Comparison of ENCODE assay signal across 8 mouse cellular contexts in the genomic region with DNA sequence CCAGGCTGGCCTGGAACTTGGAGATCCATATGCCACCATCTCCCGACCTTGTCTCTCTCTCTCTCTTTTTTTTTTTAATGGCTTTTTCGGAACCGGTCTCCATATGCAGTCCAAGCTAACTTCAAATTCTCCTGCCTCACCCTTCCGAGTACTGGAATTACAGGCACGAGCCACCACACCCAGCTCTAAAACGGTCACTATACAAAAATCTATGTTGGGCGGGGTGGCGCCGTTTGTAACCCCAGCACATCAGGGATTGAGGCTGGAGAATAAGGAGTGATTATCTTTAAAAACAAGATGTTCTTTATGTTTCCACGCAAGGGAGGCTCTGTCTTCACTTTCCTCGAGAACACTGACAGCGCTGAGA. TPM values are rescaled to one million over a fixed set of nuclear protein-coding genes. Genes with fewer than 3 reads are reported as not detected.
DNase-seq lines count a peak whose midpoint lies in the region; ATAC-seq and TF ChIP-seq lines count a peak whose summit lies in the region.

No protein-coding gene starts in this region.

- H3K9ac ChIP-seq in liver, embryonic 13.5 days: peak overlapping the region; percentile 81
- H3K9ac ChIP-seq in stomach, embryonic 16.5 days (ENCODE audit: low read length): peak overlapping the region; percentile 86

- no peak for DNase-seq in cerebellum, adult 2 months
- no peak for DNase-seq in cerebellum, postnatal 14 days
- no peak for DNase-seq in testis, postnatal 10 days (ENCODE audit: low spot score)
- no peak for DNase-seq in liver, embryonic 13.5 days
- DNase-seq in frontal cortex, postnatal 10 days (ENCODE audit: low spot score in 2 of 2): no peak
- no peak for DNase-seq in gastrocnemius, adult 8-10 months (ENCODE audit: low spot score in 2 of 2)

- TF ChIP-seq CTCF in cerebellum, adult 2 months (IDR thresholded peaks at IDR 0.05; ENCODE audit: borderline replicate concordance, insufficient read depth, low read depth, low read length): no peak
- no peak for TF ChIP-seq CTCF in testis, adult 2 months (IDR thresholded peaks at IDR 0.05; ENCODE audit: control insufficient read depth, insufficient read depth, insufficient replicate concordance, low read depth, low read length)

- TF ChIP-seq POLR2A in cerebellum, adult 2 months (IDR thresholded peaks at IDR 0.05; ENCODE audit: borderline replicate concordance, insufficient read depth, low read length): no peak
- TF ChIP-seq POLR2A in testis, adult 2 months (IDR thresholded peaks at IDR 0.05; ENCODE audit: control insufficient read depth, low read depth, low read length): no peak

- H3K4me2 ChIP-seq in liver, embryonic 13.5 days: peak overlapping the region; percentile 80
- peak overlapping the region; percentile 70 for H3K4me2 ChIP-seq in stomach, embryonic 16.5 days (ENCODE audit: low read depth, low read length)

- WGBS in cerebellum, adult 2 months: 4% methylated on average over 12 of the region's 12 CpGs
- 5% methylated on average over 12 of the region's 12 CpGs for whole genome bisulfite sequencing in liver, embryonic 13.5 days (ENCODE audit: insufficient replicate concordance)
- 3% methylated on average over 12 of the region's 12 CpGs for WGBS in stomach, embryonic 16.5 days

- ATAC-seq in liver, embryonic 13.5 days (ENCODE audit: low read depth): peak; percentile 49
- ATAC-seq in stomach, embryonic 16.5 days (ENCODE audit: insufficient read depth, low FRiP score): no peak

- H3K4me3 ChIP-seq in cerebellum, adult 2 months (replicated peaks; ENCODE audit: insufficient read depth, low read depth, low read length): peak overlapping the region; percentile 79
- H3K4me3 ChIP-seq in testis, adult 2 months (ENCODE audit: control insufficient read depth, low read depth, low read length): peak overlapping the region; percentile 89
- H3K4me3 ChIP-seq in liver, embryonic 13.5 days (replicated peaks): peak overlapping the region; percentile 77
- peak overlapping the region; percentile 88 for H3K4me3 ChIP-seq in stomach, embryonic 16.5 days (replicated peaks; ENCODE audit: low read length)

- 0 out of 2 replicates have a peak overlapping the region, but pooled peaks have one; percentile 8 for H3K27ac ChIP-seq in cerebellum, adult 2 months (ENCODE audit: insufficient read depth, low read length)
- H3K27ac ChIP-seq in testis, adult 2 months (ENCODE audit: control insufficient read depth, insufficient read depth, low read depth, low read length): peak overlapping the region; percentile 84
- H3K27ac ChIP-seq in liver, embryonic 13.5 days: no peak overlapping the region
- H3K27ac ChIP-seq in stomach, embryonic 16.5 days (ENCODE audit: low read length): peak overlapping the region; percentile 93

- H3K9me3 ChIP-seq in liver, embryonic 13.5 days (replicated peaks): no peaks in the 10 kb centered on the region
- no peaks in the 10 kb centered on the region for H3K9me3 ChIP-seq in stomach, embryonic 16.5 days (replicated peaks; ENCODE audit: control insufficient read depth, low read length)

- H3K36me3 ChIP-seq in testis, adult 2 months (ENCODE audit: control insufficient read depth, insufficient read depth, low read length): peaks cover 2% of the 10 kb centered on the region
- peaks cover 30% of the 10 kb centered on the region for H3K36me3 ChIP-seq in liver, embryonic 13.5 days
- H3K36me3 ChIP-seq in stomach, embryonic 16.5 days (ENCODE audit: control insufficient read depth, insufficient read depth, low read length): peaks cover 13% of the 10 kb centered on the region; the same call in 1 of the 2 replicates

- no peaks in the 10 kb centered on the region for H3K27me3 ChIP-seq in cerebellum, adult 2 months (ENCODE audit: control insufficient read depth, insufficient read depth, low read length)
- peaks cover under 1% of the 10 kb centered on the region for H3K27me3 ChIP-seq in testis, adult 2 months (ENCODE audit: control insufficient read depth, insufficient read depth, low read length)
- H3K27me3 ChIP-seq in liver, embryonic 13.5 days: peaks cover 29% of the 10 kb centered on the region
- H3K27me3 ChIP-seq in stomach, embryonic 16.5 days (ENCODE audit: control insufficient read depth, insufficient read depth, low read length): no peaks in the 10 kb centered on the region

- no peaks in the 10 kb centered on the region for H3K4me1 ChIP-seq in cerebellum, adult 2 months (ENCODE audit: control insufficient read depth, insufficient read depth, low read length)
- peaks cover 20% of the 10 kb centered on the region for H3K4me1 ChIP-seq in testis, adult 2 months (ENCODE audit: control insufficient read depth, insufficient read depth, low read length)
- peaks cover 38% of the 10 kb centered on the region for H3K4me1 ChIP-seq in liver, embryonic 13.5 days (replicated peaks)
- H3K4me1 ChIP-seq in stomach, embryonic 16.5 days (ENCODE audit: control insufficient read depth, insufficient read depth, low read length): peaks cover 15% of the 10 kb centered on the region

RNA-seq across cellular contexts. Expression of gene Nrm, which starts 0.3 kb away (rescaled TPM):
- polyA plus RNA-seq in cerebellum, adult 2 months (2012; rRNA removed): 8.6 and 12.0 TPM in 2 replicates
- 179 and 201 TPM in 2 replicates for polyA plus RNA-seq in testis, adult 2 months (2012; rRNA removed)
- polyA plus RNA-seq in liver, embryonic 13.5 days (2015; fragmentation: Nextera tagmentation; extraction: Ambion mirVana): 23.0 and 25.4 TPM in 2 replicates
- 48.9 and 51.5 TPM in 2 replicates for polyA plus RNA-seq in stomach, embryonic 16.5 days (2015; fragmentation: Nextera tagmentation; extraction: Ambion mirVana)
- total RNA-seq in gastrocnemius, adult 8-10 months (2022): 1 to 10 TPM in 2 of 4 experiments, under 1 TPM in 2; 0.52 to 2.6 (median 1.4) TPM

RNA-seq across cellular contexts. Expression of gene Ppp1r18, which starts 4.6 kb away (rescaled TPM):
- 8.7 and 9.7 TPM in 2 replicates for polyA plus RNA-seq in cerebellum, adult 2 months (2012; rRNA removed)
- polyA plus RNA-seq in testis, adult 2 months (2012; rRNA removed): 34.1 and 36.8 TPM in 2 replicates
- 8.0 and 11.8 TPM in 2 replicates for polyA plus RNA-seq in liver, embryonic 13.5 days (2015; fragmentation: Nextera tagmentation; extraction: Ambion mirVana)
- polyA plus RNA-seq in stomach, embryonic 16.5 days (2015; fragmentation: Nextera tagmentation; extraction: Ambion mirVana): 20.1 and 20.2 TPM in 2 replicates
- total RNA-seq in gastrocnemius, adult 8-10 months (2022): 1 to 10 TPM; 2.4 to 4.7 (median 3.3) TPM

RNA-seq across cellular contexts. Expression of gene Dhx16, which starts 18.8 kb away (rescaled TPM):
- 52.2 and 57.4 TPM in 2 replicates for polyA plus RNA-seq in cerebellum, adult 2 months (2012; rRNA removed)
- 81.3 and 89.0 TPM in 2 replicates for polyA plus RNA-seq in testis, adult 2 months (2012; rRNA removed)
- polyA plus RNA-seq in liver, embryonic 13.5 days (2015; fragmentation: Nextera tagmentation; extraction: Ambion mirVana): 35.2 and 40.3 TPM in 2 replicates
- polyA plus RNA-seq in stomach, embryonic 16.5 days (2015; fragmentation: Nextera tagmentation; extraction: Ambion mirVana): 33.8 and 44.1 TPM in 2 replicates
- 10 to 100 TPM; 13.5 to 16.8 (median 16.0) TPM for total RNA-seq in gastrocnemius, adult 8-10 months (2022)

RNA-seq across cellular contexts. Expression of gene Mdc1, which starts 19.5 kb away (rescaled TPM):
- polyA plus RNA-seq in cerebellum, adult 2 months (2012; rRNA removed): 12.1 and 16.1 TPM in 2 replicates
- 73.7 and 81.1 TPM in 2 replicates for polyA plus RNA-seq in testis, adult 2 months (2012; rRNA removed)
- 8.0 and 8.8 TPM in 2 replicates for polyA plus RNA-seq in liver, embryonic 13.5 days (2015; fragmentation: Nextera tagmentation; extraction: Ambion mirVana)
- polyA plus RNA-seq in stomach, embryonic 16.5 days (2015; fragmentation: Nextera tagmentation; extraction: Ambion mirVana): 11.7 and 16.2 TPM in 2 replicates
- 1 to 10 TPM; 3.2 to 5.0 (median 4.0) TPM for total RNA-seq in gastrocnemius, adult 8-10 months (2022)

RNA-seq across cellular contexts. Expression of gene Tubb5, which starts 22.7 kb away (rescaled TPM):
- polyA plus RNA-seq in cerebellum, adult 2 months (2012; rRNA removed): 320 TPM in 2 replicates
- 54.0 and 59.4 TPM in 2 replicates for polyA plus RNA-seq in testis, adult 2 months (2012; rRNA removed)
- polyA plus RNA-seq in liver, embryonic 13.5 days (2015; fragmentation: Nextera tagmentation; extraction: Ambion mirVana): 520 and 547 TPM in 2 replicates
- polyA plus RNA-seq in stomach, embryonic 16.5 days (2015; fragmentation: Nextera tagmentation; extraction: Ambion mirVana): 649 and 665 TPM in 2 replicates
- 10 to 100 TPM; 26.7 to 34.5 (median 28.3) TPM for total RNA-seq in gastrocnemius, adult 8-10 months (2022)
